Mouse (Mus musculus) megakaryocyte, adult 5-6 weeks (primary cell): ENCODE results near the gene Supt4a. TPM values are rescaled to one million over a fixed set of nuclear protein-coding genes. Genes with fewer than 3 reads are reported as not detected.

Experiments used
- ATAC-seq: 2 replicates; pipeline ENCODE4 v1.8.0; 2016; ENCODE audit warnings: mild to moderate bottlenecking, inconsistent platforms; ENCODE audit not compliant: poor library complexity, severe bottlenecking
- total RNA-seq, 2 experiments: library from RNA; stranded (forward) in 1 of 2; stranded (reverse) in 1 of 2; fragments of 153-499, 151-499 nt in 1 of 2; fragments of 221-1000, 200-1000 nt in 1 of 2; gene quantifications; 2 replicates each; pipeline versions ENCODE4 v1.2.3 to v1.2.4; 2015 to 2017

The Supt4a gene
- total RNA-seq, 2 experiments from 2014 or later, result 59.0 to 200 TPM

DNA sequence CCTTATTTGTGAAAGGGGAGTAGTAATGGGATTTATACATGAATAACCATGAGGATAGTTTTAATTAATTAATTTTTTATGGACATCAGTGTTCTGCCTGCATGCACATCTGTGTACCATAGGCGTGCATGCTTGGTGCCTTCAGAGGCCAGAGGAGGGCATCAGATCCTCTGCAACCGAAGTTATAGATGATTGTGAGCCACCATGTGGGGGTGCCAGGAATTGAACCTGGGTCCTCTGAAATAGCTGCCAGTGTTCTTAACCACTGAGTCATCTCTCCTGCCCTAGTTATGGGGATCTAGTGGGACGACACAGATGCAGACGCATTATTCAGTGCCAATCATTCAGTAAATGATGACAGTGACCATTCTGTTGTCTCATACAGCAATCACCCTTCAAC lies 14.5 kb upstream of the Supt4a start:
- ATAC-seq, result no peak

DNA sequence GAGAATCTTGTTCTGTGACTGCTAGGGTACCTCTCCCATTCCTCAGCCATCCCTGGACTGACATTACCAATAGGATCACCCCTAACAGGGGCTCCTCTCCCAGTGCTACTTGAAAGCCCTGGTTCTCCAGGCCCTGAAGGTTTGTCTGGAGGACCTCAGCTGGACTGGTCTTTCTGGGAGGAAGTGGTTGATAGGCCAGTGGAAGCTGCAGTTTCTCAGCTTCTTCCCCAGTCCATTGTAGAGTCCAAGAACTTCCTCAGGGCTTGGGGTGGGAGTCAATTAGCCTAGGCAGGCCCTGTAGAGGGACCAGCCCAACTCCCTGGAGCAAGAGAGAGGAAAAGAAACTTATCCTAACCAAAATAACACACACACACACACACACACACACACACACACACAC lies 11.8 kb upstream of the Supt4a start:
- ATAC-seq, result peak; percentile 41; the same call in 1 of the 2 replicates

DNA sequence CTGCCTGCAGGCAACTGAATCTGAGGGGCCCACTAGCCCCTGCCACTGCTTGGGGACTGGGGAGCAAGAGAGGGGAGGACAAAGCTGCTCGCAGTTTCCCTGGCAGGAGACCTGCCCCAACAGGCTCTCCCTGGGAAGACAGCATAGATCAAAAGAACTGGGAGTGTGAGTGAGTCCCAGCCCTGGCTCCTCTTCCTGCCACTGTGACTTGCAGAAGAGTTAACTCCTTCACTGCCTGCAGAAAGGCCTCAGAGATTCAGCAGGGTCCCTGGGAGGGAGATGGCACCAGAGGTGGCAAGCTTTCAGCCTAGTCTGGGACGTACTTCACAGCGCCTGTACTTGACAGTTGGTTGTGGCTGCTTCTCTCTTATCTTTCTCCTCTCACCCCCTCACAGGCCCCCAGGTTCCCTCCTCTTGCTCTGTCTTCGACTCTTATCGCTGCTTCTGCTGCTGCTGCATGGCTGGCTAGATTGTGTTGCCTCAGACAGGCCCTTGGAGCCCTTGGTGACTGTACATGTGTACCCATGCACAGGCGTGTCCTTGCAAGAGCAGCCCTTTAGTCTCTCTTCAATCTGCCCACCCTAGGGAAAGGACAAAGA lies 11.3 kb upstream of the Supt4a start:
- ATAC-seq, result peak; percentile 51

DNA sequence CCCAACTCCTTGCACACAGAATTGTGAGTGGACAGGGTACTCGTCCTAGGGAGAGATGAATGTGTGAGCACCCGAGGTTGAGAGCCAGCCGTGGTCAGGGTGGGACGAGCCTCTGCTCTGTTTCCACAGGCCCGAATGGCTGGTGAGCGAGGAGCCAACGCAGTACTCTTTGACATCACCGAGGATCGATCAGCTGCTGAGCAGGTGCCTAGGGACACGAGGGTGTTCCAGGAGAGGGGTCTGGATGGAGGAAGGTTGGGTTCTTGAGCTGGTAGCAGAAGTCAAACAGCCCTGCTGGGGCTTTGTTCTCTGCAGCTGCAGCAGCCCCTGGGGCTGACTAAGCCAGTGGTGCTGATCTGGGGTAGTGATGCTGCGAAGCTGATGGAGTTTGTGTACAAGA lies 10.3 kb upstream of the Supt4a start:
- ATAC-seq, result no peak

DNA sequence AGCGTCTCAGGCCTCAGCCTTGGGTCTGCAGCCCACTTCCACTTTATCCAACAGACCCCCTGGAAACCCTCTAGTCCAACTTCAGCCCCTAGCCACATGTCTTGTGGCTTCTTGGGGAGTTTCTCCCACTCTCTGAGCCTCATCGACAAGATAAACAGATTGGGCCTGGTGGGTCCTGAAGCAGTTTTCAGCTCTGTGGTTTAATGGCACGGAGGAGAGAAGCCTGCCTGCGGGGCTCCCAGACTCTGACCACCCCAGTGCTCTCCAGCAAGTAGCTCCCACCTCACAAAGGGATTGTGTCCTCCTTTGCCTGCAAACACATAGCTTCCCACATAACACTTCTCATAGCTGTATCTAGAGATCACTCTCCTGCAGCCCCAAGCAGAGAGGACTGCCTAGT lies 9.9 kb upstream of the Supt4a start:
- ATAC-seq, result no peak

DNA sequence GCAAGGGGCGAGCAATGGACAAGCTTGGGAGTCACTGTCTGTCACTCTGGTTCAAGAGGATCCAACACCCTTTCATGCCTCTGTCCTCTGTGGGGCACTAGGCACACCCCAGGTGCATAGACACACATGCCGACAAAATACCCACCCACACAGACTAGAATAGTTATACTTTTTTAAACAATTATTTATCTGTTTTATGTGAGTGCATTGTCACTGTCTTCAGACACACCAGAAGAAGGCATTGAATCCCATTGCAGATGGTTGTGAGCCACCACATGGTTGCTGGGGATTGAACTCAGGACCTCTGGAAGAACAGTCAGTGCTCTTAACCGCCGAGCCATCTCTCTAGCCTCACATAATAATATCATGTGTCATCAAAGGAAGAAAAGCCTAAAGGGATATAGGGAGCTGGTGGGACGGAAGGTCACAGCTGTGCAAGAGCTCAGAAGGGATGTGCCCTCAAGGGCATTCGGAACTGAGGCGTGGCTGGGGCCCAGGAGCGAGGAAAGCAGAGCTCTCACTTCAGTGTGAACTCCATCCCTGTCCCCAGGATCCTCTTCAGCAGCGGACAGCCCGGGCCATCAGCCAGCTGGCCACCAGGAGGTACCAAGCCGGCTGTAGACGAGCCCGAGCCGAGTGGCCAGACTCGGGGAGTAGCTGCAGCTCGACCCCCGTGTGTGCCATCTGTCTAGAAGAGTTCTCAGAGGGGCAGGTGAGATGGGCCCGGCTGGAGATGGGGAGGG lies 8.3 kb upstream of the Supt4a start:
- no peak for ATAC-seq

DNA sequence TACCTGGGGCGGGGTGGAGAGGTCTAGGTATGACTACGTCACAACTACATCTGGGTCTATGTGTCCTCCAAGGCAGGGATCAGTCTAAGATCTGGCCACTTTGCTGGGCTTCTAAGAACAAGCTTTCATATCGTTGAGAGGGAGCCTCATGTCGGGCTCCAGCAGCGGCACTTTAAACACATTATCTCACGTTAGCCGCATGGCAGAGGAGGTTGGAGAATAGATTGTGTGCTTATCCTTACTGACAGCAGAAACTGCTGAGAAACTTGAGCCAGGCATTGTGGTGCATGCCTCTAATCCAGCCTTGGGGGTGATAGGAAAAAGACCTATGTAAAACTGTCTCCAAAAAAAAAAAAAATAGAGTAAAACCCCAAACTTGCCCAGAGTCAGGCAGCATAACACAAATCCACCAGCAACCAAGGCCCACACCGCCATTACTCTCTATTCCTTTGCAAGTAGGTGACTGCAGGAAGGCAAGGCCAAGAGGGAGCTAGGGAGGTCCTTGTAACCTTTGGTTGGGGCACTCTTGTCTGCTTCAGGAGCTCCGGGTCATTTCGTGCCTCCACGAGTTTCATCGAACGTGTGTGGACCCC lies 7.7 kb upstream of the Supt4a start:
- no peak for ATAC-seq

DNA sequence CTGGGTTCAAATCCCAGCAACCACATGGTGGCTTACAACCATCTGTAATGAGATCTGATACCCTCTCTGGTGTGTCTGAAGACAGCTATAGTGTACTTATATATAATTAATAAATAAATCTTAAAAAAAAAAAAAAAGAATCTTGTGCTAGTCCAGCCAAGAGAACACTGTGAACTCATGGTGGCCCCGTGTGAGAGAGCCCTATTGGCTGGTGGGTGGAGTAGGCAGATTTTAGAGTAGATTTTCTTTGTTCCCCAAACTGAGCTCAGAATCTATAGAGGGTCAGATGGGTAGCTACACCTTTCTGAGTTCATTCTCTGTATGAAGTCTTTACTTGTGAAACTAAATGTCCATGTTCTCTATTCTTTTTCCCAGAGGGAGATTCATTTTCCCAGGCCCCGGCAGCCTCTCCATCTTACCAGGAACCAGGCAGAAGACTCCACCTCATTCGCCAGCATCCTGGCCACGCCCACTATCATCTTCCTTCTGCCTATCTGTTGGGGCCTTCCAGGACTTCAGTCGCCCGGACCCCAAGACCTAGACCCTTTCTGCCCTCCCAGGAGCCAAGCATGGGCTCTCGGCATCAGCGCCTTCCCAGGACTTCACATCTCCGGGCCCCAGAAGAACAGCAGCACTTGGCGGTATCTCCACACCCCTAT lies 6.6 kb upstream of the Supt4a start:
- no peak for ATAC-seq

DNA sequence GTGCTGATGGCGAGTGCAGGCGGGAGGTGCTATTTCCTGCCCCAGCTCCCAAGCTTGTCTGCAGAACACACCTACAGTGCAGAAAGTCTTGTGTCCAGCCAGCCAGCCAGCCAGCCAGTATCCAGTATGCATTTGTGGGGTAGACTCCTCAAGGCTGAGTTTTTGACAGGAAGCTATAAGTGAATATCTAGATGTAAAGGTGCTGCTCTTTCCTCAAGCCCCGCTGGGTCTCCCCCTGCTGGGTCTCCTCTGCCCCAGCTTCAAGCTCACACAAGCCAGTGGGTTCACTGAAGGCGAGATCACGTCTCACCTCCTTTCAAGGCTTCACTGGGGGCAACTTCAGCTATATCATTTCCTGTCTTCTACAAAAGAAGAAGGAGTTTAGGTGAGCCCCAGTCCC lies 3.0 kb upstream of the Supt4a start:
- no peak for ATAC-seq

DNA sequence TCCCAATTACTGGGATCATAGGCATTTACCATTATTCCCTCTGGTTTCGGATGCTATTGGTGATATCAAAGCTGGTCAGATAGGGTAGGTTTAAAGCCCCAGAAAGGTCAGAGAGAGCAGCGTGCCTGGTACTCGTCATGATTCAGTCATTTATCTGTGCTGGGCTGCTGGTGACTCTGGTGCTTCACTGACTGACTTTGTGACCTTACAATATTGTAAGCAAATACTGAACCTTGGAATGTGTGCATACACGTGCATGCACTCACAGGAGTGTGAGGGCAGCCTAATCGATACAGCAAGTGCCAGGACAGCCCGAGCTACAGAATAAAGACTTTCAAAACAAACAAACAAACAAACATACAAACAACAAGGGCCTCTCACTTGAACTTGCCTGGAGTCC lies 1.7 kb upstream of the Supt4a start:
- ATAC-seq, result no peak

DNA sequence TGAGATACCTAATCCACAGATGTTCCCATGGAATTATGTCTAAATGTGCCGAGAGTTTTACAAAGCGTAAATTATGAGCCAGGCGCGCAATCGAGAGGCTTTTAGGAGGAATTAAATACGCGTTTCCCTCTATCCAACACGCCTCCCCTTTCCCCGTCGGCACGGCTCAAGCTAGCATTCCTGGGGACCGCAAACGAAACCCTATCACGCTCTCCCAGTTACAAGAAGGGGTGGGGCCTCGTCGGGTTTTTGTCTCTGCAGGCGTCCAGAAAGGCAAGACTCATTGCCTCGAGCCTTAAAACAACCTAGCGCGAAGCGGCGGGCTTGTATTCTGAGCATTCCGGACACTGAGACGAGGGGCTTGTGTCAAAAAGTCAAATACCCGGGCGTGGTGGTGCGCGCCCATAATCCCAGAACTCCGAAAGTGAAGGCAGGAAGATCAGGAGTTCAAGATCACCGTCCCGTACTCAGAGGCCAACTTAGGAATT lies 661 bp upstream of the Supt4a start:
- ATAC-seq, result peak; percentile 36; the same call in 1 of the 2 replicates

DNA sequence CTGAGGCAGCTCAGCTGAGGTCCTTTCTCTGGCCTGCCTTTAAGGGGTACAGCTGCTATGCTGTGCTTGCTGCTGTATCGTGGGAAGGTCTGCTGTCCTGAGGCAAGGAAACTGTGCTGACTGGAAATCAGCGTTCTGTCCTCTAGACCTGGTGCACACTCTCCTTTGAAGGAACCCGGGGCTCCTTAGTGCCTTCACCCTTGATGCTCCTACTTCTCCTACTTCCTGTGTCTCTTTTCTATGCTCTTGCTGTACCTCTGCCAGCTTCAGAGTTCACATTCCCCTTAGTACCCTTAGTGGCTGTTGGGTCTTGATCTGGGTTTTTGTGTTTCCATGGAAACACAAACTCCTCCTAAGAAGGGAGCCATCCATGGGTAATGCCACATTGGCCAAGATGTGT lies 6.3 kb downstream of the Supt4a start:
- ATAC-seq, result no peak

DNA sequence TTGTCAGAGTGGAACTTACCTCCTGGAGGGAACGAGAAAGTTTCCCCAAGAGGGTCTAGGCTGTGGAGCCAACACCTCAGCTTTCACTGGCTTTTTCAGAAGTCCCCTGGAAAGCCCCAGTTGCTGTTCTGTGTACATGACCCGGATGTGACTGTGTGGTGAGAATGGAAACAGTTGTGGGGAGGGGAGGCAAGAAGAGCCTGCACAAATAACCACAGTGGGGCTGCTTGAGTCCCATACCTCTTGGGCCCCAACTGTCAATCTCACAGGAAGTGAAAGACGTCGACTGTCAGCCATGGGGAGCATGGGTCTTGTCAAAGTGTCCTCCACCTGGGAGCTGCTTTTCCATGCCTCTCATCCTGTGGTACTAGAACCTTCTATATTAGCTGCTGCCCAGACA lies 7.6 kb downstream of the Supt4a start:
- ATAC-seq, result no peak

DNA sequence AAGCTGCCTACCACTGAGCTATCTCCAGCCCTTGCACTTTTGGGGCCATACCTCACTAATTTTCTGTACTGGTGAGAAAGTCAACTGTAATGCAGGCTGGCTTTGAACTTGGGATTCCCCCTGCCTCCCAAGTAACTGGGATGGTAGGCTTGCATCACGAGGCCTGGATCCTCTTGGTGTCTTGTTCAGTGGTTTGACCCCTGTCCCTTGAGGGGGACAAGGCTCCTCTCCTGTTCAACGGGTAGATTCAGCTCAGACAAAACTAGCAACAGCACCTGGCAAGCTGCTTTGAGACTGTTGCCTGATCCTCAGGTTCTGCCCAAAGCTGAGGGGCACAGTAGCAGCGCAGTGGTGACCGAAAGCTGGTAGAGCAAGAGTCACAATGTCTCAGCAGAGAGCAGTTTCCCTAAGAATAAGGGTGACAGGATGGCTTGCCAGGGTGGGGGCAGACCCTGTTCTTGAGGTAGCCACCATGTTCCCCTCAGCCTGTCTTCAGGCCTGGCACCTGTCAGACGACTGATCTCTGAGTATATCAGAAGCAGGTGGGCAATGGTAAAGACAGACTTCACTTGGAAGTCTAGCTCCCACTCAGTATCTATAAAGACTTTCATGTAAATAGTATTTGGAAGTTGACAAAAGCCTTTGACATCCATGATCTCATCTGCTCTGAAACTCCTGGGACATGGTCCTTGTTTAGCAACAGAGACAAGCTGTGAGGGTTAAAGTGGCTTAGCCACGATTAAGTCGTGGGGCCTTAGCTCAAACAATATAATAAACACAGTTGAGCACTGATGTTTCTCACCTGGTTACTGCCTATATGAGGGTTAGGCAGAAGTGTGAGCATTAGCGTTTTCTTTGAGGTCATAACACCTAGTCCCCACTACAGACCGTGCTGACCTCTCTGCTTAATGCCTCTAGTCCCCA lies 8.5 kb downstream of the Supt4a start:
- ATAC-seq, result no peak

DNA sequence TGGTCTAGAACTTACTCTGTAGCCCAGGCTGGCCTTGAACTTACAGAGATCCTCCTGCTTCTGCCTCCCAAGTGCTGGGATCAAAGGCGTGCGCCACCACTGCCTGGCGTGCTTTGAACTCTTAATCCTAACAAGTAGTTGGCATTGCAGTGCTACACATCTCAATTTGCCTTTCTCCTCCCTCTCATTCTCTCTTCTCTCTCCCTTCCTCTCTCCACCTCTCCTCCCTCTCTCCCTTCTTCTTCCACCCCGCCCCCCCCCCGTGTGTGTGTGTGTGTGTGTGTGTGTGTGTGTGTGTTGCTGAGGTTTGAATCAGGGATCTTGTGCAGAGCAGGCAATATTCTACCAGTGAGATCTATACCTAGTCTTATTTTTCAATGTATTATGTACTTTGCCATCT lies 10.0 kb downstream of the Supt4a start:
- ATAC-seq, result no peak

DNA sequence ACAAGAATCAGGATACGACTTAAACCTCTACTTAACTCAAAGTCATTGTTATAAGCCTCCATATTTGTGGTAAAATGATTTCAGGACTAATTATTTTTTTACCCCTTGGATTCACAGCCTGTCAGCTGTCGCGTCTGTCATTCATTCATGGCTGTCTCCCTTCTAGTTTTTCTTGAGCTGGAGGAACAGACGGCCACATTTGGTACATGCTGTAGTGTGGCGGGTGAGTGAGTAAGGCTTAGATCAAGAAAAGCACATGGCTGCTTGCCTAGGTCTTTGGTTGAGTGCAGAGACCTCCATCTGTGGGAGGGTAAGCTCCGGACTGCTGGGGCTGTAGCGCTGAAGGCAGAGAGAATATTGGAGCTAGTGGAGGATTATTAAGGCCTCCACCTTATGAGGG lies 10.4 kb downstream of the Supt4a start:
- no peak for ATAC-seq

DNA sequence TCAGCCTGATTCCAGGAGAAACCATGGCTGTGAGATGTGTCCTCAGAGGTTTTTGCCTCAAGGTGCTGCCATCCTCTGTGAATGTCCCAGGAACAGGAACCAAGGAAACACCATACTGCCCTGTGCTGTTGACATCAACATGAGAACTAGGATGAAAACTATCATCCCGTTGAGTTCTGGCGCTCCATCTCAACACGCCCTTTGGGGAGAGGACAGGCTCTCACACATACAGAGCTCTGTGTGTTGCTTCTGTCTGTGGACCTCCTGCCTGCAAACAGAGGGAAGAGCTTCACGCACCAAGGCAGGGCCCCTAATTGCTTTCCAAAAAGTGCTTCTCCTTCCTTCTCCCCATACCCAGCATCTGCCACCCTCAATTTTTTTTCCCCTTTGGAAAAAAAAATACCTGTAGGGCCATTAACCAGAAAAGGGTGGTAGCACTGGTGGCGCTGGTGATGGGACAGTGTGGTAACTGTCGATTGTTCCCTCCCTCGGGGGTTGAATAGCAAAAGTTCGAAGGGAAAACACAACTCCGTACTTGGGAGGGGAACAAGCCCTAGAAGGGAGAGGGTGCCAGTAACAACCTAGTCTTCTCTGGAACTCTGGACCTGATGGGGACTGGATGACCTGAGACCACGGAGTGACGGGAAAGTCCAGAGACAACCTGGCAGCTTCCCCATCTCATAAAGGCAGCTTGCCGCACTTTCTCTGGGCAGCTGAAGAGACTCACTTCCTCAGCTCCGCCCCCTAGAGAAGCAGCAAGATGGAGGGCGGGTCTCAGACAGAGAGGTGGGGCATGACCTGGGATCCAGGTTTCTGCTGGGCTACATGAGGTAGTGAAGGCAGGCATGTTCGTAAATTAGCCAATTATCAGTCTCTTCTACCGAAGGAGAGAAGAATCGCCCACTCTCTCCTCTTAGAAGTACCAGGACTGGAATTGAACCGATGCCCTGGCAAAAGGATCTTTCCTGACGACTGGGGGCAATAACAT lies 11.1 kb downstream of the Supt4a start:
- peak; percentile 55 for ATAC-seq

DNA sequence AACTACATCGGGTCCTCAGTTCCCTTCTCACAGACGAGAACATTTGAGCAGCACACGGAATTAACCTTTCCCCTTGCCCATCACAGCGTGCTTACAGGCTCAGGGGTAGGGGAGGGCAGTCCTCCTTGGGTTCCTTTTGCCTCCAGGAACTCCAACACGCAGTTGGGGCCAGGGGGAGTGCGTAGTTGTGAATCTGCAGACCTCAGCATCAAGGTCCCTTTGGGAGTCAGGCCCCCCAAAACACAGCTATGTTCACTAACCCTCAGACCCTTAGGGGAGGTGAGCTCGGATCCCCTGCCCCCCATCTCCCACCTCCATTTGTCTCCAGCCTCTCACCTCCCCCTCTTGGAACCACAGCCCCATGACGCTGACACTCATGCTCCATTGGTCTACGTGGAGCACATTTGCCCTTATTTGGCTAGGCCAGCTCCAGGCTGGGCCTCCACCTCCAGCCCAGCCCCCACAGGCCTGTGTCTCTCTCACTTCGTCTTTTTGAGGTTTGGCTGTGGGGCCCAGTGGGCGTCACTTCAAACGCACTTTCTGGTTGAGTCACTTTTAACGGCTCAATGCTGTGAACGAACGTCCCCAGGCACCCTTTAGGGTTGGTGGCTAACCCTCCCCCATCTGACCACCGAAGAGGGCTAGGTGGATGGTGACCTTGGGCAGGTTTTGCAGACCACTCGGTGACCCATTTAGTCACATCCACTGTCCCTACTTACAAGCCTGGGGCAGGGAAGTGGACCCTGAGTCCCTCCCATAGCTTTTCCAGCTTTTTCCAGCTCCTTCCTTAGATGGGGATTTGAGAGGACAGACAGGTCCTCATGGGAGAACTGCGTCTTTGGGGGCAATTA lies 12.1 kb downstream of the Supt4a start:
- peak; percentile 65 for ATAC-seq

DNA sequence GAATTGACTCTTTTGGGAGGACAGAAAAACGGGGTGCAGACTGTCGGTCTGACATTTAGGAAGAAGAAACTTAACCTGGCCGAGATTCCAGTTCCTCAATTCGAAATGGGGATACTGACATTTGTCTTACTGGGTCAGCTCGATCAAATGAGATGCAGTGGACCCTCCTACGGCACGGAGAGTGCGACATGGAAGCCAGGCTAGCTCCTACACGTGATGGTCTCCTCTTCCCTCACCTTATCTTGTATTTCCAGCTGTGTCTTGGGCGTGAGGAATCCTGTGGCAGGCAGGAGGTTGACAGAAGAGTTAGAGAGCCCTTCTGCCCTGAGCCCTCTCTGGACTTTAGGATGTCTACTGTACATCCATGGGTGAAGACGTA lies 12.7 kb downstream of the Supt4a start:
- no peak for ATAC-seq
